In the genomic region with DNA sequence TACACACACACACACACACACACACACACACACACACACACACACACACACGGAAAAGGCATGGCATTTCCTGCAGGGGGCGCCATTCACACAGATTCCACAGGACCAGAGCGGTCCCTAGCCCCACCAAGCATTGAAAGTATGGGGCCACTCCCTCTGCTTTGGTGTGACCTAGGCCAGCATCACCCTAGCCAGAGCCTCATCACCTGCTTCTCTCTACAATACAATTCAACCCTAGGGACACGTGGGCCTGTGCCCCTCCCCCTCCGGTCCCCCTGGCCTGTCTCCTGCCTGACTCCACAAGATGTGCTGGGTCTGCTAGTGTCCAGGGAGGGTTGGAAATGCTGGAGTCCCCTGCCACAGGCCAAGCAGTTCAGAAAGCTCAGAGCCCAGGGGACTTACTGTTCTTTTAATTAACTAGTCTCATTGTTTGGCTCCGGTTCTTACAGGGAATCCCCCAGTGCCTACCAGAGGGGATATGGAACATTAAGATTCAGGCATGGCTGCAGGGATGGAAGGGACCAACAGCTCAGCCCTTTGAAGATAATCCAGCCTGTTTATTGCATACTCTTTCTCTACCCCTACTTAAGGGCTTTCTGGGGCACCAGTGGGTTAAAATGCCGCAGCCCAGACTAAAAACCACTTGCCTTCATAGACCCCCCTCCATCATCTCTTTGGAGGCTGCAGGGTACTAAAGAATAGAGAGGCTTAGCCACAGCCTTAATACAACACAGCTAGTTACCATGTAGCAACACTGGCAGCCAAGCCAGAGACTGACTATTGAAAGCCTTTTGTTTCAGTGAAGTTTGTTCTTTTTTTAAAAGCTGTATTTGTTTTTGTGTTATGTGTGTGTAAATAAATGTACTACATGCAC, we compare ENCODE assay signal across 8 mouse cellular contexts.
DNase-seq lines count a peak whose midpoint lies in the region; ATAC-seq and TF ChIP-seq lines count a peak whose summit lies in the region.

No protein-coding gene starts in this region.

- H3K9me3 ChIP-seq in hindbrain, embryonic 15.5 days, result no peaks in the 10 kb centered on the region

- H3K4me1 ChIP-seq in cerebellum, adult 2 months (ENCODE audit: control insufficient read depth, insufficient read depth, low read length), result no peaks in the 10 kb centered on the region
- peaks cover 14% of the 10 kb centered on the region for H3K4me1 ChIP-seq in hindbrain, embryonic 15.5 days (replicated peaks)

- no peak for ATAC-seq in cerebellum, adult (ENCODE audit: insufficient number of reproducible peaks, low FRiP score, low TSS enrichment)
- peak; percentile 52; the same call in 1 of the 2 replicates for ATAC-seq in hindbrain, embryonic 15.5 days (ENCODE audit: low FRiP score, low read depth)

- H3K9ac ChIP-seq in hindbrain, embryonic 15.5 days, result no peak overlapping the region

- no peak overlapping the region for H3K27ac ChIP-seq in cerebellum, adult 2 months (ENCODE audit: insufficient read depth, low read length)
- H3K27ac ChIP-seq in hindbrain, embryonic 15.5 days (replicated peaks), result no peak overlapping the region

- DNase-seq in cerebellum, adult 2 months, result no peak
- DNase-seq in 3T3-L1 (ENCODE audit: low read depth, low spot score), result peak; percentile 21
- DNase-seq in embryo, embryonic 11 days, result peak; percentile 67
- DNase-seq in neural tube, embryonic 10.5 days (ENCODE audit: extremely low spot score, low spot score), result peak; percentile 57
- DNase-seq in urinary bladder, postnatal 14 days (ENCODE audit: low spot score), result no peak
- no peak for DNase-seq in right cerebral cortex, adult 2 months (ENCODE audit: low spot score in 2 of 2)

- H3K36me3 ChIP-seq in hindbrain, embryonic 15.5 days, result no peaks in the 10 kb centered on the region

- no peak for TF ChIP-seq POLR2A in cerebellum, adult 2 months (IDR thresholded peaks at IDR 0.05; ENCODE audit: borderline replicate concordance, insufficient read depth, low read length)

- H3K4me3 ChIP-seq in cerebellum, adult 2 months (replicated peaks; ENCODE audit: insufficient read depth, low read depth, low read length), result no peak overlapping the region
- no peak overlapping the region for H3K4me3 ChIP-seq in hindbrain, embryonic 15.5 days

- peak; percentile 44; the same call in 1 of the 2 replicates for TF ChIP-seq CTCF in cerebellum, adult 2 months (IDR thresholded peaks at IDR 0.05; ENCODE audit: borderline replicate concordance, insufficient read depth, low read depth, low read length)

- no peaks in the 10 kb centered on the region for H3K27me3 ChIP-seq in cerebellum, adult 2 months (ENCODE audit: control insufficient read depth, insufficient read depth, low read length)
- no peaks in the 10 kb centered on the region for H3K27me3 ChIP-seq in hindbrain, embryonic 15.5 days

- H3K4me2 ChIP-seq in hindbrain, embryonic 15.5 days, result no peak overlapping the region

- WGBS in cerebellum, adult 2 months, result 34% methylated on average over 7 of the region's 7 CpGs
- 10% methylated on average over 7 of the region's 7 CpGs for WGBS in hindbrain, embryonic 15.5 days

Comparison
In these comparisons a context has a peak if more than half of its experiments do, and no peak if none do; other contexts are left out.
1. DNase-seq: peak in 3T3-L1 (single experiment), embryo, embryonic 11 days (single experiment) and neural tube, embryonic 10.5 days (single experiment); none in cerebellum, adult 2 months (0 of 2), urinary bladder, postnatal 14 days (single experiment) and right cerebral cortex, adult 2 months (0 of 2).